Mouse (Mus musculus) bone marrow, adult 2 months (tissue): ENCODE data around the gene Gm9958. TPM values are rescaled to one million over a fixed set of nuclear protein-coding genes. Genes with fewer than 3 reads are reported as not detected.

Experiments
- H3K27ac ChIP-seq: fragments of 200-500 bp; 2 replicates; pipeline ENCODE4 v1.5.1; 2012; ENCODE audit warnings: low read depth, mild to moderate bottlenecking, control low read depth, inconsistent platforms, low read length; ENCODE audit not compliant: control insufficient read depth, poor library complexity, insufficient read depth
- H3K4me1 ChIP-seq: fragments of 200-500 bp; 2 replicates; pipeline ENCODE4 v1.6.1; 2011; ENCODE audit warnings: low read length; ENCODE audit not compliant: control insufficient read depth, insufficient read depth
- H3K4me3 ChIP-seq: fragments of 200-500 bp; replicated peaks from 2 replicates; pipeline ENCODE3; 2011; ENCODE audit warnings: mild to moderate bottlenecking, low read depth, low read length, control low read depth; ENCODE audit not compliant: control insufficient read depth
- CTCF ChIP-seq: fragments of 200-500 bp; IDR thresholded peaks from 2 replicates; pipeline ENCODE4 v1.5.1; 2011; ENCODE audit warnings: low read length, control low read depth; ENCODE audit not compliant: control insufficient read depth, insufficient read depth
- POLR2A ChIP-seq: fragments of 200-500 bp; IDR thresholded peaks from 2 replicates; pipeline ENCODE4 v1.6.1; 2011; ENCODE audit warnings: low read depth, mild to moderate bottlenecking, control low read depth, low read length, borderline replicate concordance; ENCODE audit not compliant: control insufficient read depth
- WGBS: fragments of 180-500 bp; shearing (Covaris S2); methylation state at CpG from one replicate; pipeline ENCODE4 v1.1.7; 2018; 5-methylcytosine and 5-hydroxymethylcytosine counted together
- polyA plus RNA-seq: library from polyadenylated mRNA; stranded (reverse); fragments of >200 nt; gene quantifications from 2 replicates; pipeline ENCODE4 v1.2.4, GENCODE M21; 2011; ENCODE audit warnings: low replicate concordance; ENCODE audit not compliant: missing spikeins, insufficient read depth, insufficient read length

Gene Gm9958
- polyA plus RNA-seq, 1 experiment = 2.0 TPM

DNA sequence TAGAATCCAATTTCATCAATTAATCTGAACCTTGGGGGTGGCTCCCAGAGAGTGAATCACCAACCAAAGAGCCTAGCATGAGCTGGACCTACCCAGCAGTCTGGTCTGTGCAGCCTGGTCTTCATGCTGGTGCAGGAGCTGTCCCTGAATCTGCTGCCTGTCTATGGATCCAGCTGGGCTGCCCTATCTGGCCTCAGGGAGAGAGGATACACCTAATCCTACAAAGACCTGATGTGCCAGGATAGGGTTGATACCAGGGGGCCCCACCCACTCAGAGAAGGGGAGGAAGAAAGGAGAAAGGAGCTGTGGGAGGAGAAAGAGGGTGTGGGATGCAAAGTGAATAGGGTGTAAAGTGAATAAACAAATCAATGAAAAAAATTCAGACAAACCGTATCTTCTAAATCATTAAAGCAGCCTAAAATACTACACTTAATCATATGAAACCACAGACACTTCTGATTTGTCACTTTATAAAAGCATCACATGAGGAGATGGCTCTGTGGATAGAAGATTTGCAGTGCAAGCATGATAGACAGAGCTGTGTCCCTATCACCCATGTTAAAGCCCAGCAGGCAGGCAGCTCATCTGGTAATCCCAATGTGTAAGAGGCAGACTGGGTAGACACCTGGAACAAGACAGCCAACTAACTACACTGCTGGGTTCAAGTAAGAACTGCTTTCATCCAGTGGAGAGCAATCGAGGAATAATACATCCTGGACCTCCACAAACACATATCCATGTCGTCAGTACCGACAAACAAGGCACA, 13.3 kb upstream of the Gm9958 start:
- no peak for TF ChIP-seq CTCF
- TF ChIP-seq POLR2A = no peak
- WGBS = 80% methylated on average over 4 of the region's 4 CpGs

DNA sequence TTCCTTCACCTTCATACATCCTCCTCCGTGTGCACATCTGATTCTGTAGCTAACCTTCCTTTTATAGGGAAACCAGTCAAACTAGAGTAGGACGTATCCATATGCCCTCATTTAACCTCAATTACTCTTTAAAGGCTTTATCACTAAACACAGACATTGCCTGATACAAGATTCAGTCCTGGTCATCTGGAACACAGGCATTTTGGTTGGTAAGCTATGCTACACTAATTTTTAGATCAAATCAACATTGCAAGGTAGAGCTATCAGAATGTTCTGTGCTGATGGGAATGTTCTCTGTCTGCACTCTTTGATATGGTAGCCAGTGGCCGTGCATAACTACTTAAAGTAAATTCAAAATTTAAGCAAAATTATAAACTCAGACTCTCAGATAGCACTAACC, 11.2 kb upstream of the Gm9958 start:
- H3K27ac ChIP-seq = no peak overlapping the region
- 67% methylated on average over 3 of the region's 3 CpGs for WGBS
- no peak overlapping the region for H3K4me3 ChIP-seq
- H3K4me1 ChIP-seq = no peaks in the 10 kb centered on the region
- no peak for TF ChIP-seq CTCF
- no peak for TF ChIP-seq POLR2A

More for the DNA sequence above, 13.3 kb upstream of the Gm9958 start:
- Histone ChIP-seq H3K4me1 (no peaks in the 10 kb centered on the region), H3K27ac (no peak overlapping the region), H3K4me3 (no peak overlapping the region)

DNA sequence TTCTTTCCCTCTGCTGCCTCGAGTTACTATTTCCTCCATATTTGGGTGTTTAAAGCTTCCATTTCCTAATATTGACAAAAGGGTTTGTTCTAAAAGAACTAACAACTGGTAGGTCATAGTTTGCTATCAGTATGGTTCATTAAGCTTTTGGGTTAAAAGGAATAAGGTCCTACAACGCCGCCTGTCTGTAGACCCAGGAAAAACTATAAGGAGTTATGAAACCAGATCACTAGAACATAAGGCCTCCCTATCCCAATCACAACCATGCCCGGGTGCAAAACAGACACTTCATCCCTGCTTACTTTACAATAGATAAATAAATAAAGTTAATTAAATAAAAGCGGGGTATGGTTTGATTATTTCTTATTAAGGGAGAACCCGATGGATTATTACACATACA, 2.5 kb upstream of the Gm9958 start:
- TF ChIP-seq POLR2A (no peak), CTCF (no peak)
- Histone ChIP-seq H3K4me3 (no peak overlapping the region), H3K4me1 (no peaks in the 10 kb centered on the region), H3K27ac (no peak overlapping the region)
- under 1% methylated on average over 6 of the region's 6 CpGs for WGBS

DNA sequence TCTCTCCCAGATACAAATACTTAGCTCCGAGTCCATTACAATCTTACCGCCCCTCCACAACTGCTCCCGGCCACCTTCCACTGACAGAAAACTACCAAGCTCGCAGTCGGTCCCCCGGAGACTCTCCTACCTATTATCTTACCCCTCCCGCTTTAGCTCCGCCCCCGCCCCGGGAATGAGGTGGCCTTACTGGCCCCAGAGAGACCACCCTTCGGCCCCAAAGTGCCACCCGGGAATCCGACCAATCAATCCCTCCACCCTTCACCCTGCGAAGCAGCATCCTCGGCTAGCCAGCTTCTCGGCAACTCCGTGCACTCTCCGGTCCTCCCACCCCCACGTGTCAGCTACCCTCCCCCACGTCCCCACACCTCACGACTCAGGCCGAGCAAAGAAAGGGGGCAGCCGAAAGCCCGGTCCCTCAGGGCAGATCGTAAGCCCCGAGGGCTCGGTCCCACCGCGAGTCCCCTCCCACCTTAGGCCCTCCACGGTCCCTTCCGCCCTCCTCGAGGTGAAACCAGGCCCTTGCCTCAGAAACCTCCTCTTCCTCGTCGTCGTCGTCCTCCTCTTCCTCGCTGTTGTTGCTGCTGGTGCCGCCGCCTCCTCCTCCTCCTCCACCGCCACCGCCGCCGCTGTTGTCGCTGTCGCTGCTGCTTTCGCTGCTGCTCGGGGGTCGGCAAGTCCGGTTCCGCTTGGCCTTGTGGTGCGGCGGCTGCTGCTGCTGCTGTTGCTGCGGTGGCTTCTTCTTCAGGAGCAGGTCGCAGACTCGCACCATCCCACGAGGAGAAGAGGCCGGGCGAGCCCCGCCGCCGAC, 1.7 kb upstream of the Gm9958 start:
- H3K4me1 ChIP-seq = no peaks in the 10 kb centered on the region
- no peak for TF ChIP-seq POLR2A
- no peak for TF ChIP-seq CTCF
- H3K27ac ChIP-seq = peak overlapping the region; percentile 85
- peak overlapping the region; percentile 99 for H3K4me3 ChIP-seq
- under 1% methylated on average over 59 of the region's 61 CpGs for WGBS

DNA sequence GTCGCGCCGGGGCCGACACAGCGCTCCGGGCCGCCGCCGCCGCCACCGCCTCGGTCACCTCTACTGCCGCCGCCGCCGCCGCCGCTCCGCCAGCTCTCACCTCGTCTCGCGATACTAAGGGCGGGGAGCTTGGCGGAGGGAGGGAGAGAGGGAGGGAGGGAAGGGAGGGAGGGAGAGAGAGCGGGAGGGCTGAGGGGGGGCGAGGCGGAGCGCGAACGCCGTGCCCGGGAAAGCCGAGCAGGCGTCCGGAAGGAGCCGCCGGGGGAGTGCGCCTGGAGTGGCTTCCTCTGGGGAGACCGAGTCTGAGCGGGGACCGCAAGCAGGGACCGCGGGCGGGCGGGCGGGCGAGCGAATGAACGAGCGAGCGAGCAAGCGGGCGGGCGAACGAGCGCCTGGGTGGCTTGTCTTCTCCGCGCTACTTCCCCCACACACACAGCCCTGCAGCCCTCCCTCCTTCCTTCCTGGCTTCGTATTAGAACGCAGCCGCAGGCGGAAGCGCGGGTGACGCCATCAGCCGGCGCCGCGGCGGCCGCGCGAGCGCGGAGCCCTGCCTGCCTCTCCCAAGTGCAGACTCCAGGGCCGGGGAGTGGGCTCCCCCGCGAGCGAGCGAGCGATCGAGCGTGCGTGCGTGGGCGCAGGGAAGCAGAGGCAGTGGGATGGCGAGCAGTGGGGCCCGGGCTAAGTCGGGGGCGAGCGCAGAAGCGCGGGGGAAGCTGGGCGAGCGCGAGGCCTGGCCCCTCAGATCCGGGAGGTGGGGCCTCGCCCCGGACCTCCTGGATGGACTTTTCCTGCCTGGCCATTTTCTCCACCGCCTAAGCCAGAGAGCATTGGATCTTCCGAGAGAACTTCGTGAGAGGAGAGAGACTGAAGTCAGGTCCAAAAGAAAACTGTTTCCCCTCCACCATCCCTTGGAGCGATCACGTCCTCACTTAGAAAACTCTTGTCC, 610 bp upstream of the Gm9958 start, which contains the start of gene Ankrd17:
TSS of gene Ankrd17 (minus strand) at position 457 of the 946 bp plus-strand sequence.
- WGBS = under 1% methylated on average over 78 of the region's 104 CpGs
- peak; percentile 93; the same call in 1 of the 2 replicates for TF ChIP-seq POLR2A
- no peak for TF ChIP-seq CTCF
- Histone ChIP-seq H3K27ac (peak within 1 kb of the TSS; percentile 96), H3K4me1 (no peaks in the 10 kb centered on the region; the same call in 1 of the 2 replicates), H3K4me3 (peak within 1 kb of the TSS; percentile 99)

DNA sequence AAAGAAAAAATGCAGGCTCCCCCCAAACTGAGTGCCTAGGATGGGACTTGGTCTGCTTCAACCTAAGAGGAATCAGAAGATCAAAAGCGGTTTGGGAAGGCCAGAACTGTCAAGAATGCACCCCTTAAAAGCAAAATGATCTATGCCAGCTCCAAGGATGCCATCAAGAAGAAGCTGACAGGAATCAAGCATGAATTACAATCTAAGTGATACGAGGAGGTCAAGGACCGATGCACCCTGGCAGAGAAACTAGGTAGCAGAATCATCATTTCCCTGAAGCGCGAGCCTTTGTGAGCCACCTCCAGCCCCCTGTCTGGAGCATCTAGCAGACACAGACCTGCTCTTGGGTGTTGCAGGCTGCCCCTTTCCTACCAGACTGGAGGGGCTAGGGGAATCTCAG, 3.4 kb downstream of the Gm9958 start:
- Histone ChIP-seq H3K27ac (no peak overlapping the region), H3K4me3 (no peak overlapping the region), H3K4me1 (no peaks in the 10 kb centered on the region; the same call in 1 of the 2 replicates)
- TF ChIP-seq POLR2A = no peak
- no peak for TF ChIP-seq CTCF
- WGBS = 94% methylated on average over 5 of the region's 5 CpGs

DNA sequence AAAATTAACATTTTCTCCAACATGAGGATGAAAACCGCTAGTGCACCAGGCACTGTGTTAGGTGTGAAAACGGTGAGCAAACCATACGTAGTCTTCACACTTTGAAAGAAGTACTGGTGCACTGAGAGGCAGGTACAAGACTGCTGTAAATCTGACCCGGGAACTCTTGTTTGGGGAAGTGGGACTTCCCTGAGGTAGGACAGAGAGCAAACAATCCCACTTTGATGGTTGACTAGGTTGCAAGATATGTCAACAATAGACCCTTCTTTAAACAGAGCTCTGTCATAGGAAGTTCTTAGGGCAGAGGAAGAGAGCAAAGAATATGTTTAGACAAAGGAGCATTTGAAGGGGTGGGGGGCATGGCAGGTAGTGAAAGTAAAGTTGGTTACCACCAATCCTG, 6.7 kb downstream of the Gm9958 start:
- TF ChIP-seq POLR2A = no peak
- TF ChIP-seq CTCF = no peak
- WGBS = 82% methylated on average over 4 of the region's 4 CpGs
- Histone ChIP-seq H3K4me1 (no peaks in the 10 kb centered on the region; the same call in 1 of the 2 replicates), H3K27ac (no peak overlapping the region), H3K4me3 (no peak overlapping the region)
